Mouse (Mus musculus) hindbrain, embryonic 15.5 days (tissue): ENCODE measurements at regions not wholly inside any gene's neighbourhood (a gene's known extent, or its start where the extent isn't known, plus 50 kb on each side); places are given as distances from the start of the nearest gene placed in this dataset.

ENCODE experiments used
- ATAC-seq: fragments of 200-750 bp; cut with Nextera tagmentation; 2 replicates; pipeline ENCODE4 v1.8.0; 2017; ENCODE audit warnings: low read depth, moderate number of reproducible peaks, moderate TSS enrichment; ENCODE audit not compliant: low FRiP score
- H3K27ac ChIP-seq: fragments of 300-500 bp; sonication (generic); replicated peaks from 2 replicates; pipeline ENCODE4 v1.5.1; 2015; ENCODE audit warnings: mild to moderate bottlenecking, inconsistent platforms
- H3K27me3 ChIP-seq: fragments of 300-500 bp; sonication (generic); 2 replicates; pipeline ENCODE4 v1.6.1; 2015; ENCODE audit warnings: control low read depth, inconsistent platforms
- H3K36me3 ChIP-seq: fragments of 300-500 bp; sonication (generic); 2 replicates; pipeline ENCODE4 v1.6.1; 2015; ENCODE audit warnings: control low read depth, inconsistent platforms
- H3K4me1 ChIP-seq: fragments of 300-500 bp; sonication (generic); replicated peaks from 2 replicates; pipeline ENCODE4 v1.6.1; 2015; ENCODE audit warnings: control low read depth, inconsistent platforms
- H3K4me2 ChIP-seq: fragments of 300-500 bp; sonication (generic); 2 replicates; pipeline ENCODE4 v1.6.1; 2015; ENCODE audit warnings: moderate library complexity, mild to moderate bottlenecking, inconsistent platforms
- H3K4me3 ChIP-seq: fragments of 300-500 bp; sonication (generic); 2 replicates; pipeline ENCODE4 v1.5.1; 2015; ENCODE audit warnings: mild to moderate bottlenecking, inconsistent platforms
- H3K9ac ChIP-seq: fragments of 300-500 bp; sonication (generic); 2 replicates; pipeline ENCODE4 v1.6.1; 2015; ENCODE audit warnings: inconsistent platforms
- H3K9me3 ChIP-seq: fragments of 300-500 bp; sonication (generic); 2 replicates; pipeline ENCODE4 v1.6.1; 2016; ENCODE audit warnings: control low read depth, inconsistent platforms
- WGBS: fragments of 180-500 bp; shearing (Covaris S2); methylation state at CpG from one replicate; pipeline ENCODE4 v1.1.7; 2015; 5-methylcytosine and 5-hydroxymethylcytosine counted together

DNA sequence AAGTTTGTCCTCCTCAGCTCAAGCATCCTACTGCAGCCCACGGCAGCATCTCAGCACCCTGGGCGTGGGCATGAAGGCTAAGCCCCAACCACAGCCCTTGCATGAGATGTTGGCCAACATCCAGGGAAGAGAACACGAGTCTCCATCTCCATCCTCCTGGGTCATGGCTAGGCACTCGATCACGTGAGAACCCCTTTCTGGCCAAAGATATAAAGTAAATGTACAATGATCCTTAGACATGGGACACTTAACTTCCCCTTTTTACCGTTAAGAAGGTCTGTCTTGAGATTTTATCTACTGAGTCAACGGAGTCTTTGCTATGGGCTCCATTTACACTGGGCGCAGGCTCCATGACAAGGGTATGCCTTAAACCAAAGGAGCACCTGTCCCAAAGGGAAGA, 232.8 kb upstream of the Habp2 start:
- H3K9me3 ChIP-seq, result no peaks in the 10 kb centered on the region
- WGBS, result 94% methylated on average over 8 of the region's 8 CpGs
- H3K27me3 ChIP-seq, result no peaks in the 10 kb centered on the region
- ATAC-seq, result no peak
- H3K9ac ChIP-seq, result no peak overlapping the region
- H3K4me1 ChIP-seq, result no peaks in the 10 kb centered on the region
- no peak overlapping the region for H3K4me2 ChIP-seq
- H3K4me3 ChIP-seq, result no peak overlapping the region
- H3K36me3 ChIP-seq, result no peaks in the 10 kb centered on the region
- no peak overlapping the region for H3K27ac ChIP-seq

GRCm38 (mm10) chr19:56056397-56056796, 230.5 kb upstream of the Habp2 start:
- H3K27ac ChIP-seq, result no peak overlapping the region
- no peak overlapping the region for H3K4me3 ChIP-seq
- no peak overlapping the region for H3K4me2 ChIP-seq
- no peaks in the 10 kb centered on the region for H3K27me3 ChIP-seq
- H3K9ac ChIP-seq, result no peak overlapping the region
- no peaks in the 10 kb centered on the region for H3K36me3 ChIP-seq
- no peaks in the 10 kb centered on the region for H3K9me3 ChIP-seq
- WGBS, result 88% methylated on average over 6 of the region's 6 CpGs
- H3K4me1 ChIP-seq, result no peaks in the 10 kb centered on the region; the same call in 1 of the 2 replicates
- ATAC-seq, result no peak

DNA sequence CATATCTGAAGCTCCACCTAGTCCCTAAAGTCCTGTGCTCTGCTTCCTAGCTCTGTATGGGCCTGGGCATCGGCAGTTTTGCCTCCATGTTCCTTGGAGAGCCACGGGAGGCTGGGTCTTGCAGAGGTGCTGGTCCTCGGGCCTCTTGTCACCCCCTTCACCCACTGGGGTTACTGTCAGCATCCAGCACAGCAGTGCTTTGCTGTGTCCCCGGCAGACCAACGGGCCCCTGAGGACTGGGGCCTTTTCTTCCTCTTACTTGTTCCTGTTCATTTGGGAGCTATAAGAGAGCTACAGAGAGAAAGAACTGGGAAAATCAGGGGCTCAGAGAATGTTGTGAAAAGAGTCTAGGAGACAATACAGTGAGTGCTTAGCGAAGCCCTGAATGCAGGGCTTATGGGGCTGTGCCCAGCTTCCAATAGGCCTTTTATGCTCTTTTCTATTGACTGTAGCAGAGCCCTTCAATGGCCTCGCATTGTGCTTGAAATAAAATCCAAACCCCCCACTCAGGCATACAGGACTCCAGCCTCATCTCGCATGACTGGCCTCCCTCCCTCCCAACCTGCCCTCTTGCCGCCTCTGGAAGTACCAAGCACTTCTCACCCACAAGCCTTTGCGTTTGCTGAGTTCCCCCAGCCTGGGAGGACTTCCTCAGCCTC, 224.9 kb upstream of the Habp2 start:
- Histone ChIP-seq H3K9me3 (no peaks in the 10 kb centered on the region), H3K4me3 (no peak overlapping the region), H3K4me2 (no peak overlapping the region), H3K36me3 (no peaks in the 10 kb centered on the region), H3K27ac (peak overlapping the region; percentile 74), H3K9ac (no peak overlapping the region), H3K27me3 (peaks cover 8% of the 10 kb centered on the region; the same call in 1 of the 2 replicates), H3K4me1 (no peaks in the 10 kb centered on the region; the same call in 1 of the 2 replicates)
- ATAC-seq, result peak; percentile 84
- 14% methylated on average over 10 of the region's 10 CpGs for WGBS

DNA sequence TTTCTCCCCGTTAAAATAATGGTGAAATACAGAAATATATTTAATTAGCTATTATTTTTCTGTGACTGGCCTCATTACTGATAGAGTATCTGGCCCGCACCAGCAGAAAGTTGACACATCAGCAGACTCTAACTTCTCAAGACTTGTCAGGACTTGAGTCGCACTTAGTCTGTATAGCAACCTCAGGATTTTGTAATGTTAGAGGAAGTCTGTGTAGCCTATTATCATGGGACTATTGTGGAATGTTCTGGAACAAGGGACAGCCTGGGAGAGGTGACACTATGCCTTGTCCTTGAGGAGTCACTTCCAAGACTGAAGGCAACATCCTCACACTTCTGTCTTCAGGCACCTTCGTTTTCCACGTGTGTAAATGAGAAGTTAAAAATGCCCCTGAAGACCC, 223.8 kb upstream of the Habp2 start:
- Histone ChIP-seq H3K4me3 (no peak overlapping the region), H3K4me2 (no peak overlapping the region), H3K9ac (no peak overlapping the region), H3K9me3 (no peaks in the 10 kb centered on the region), H3K36me3 (no peaks in the 10 kb centered on the region), H3K4me1 (no peaks in the 10 kb centered on the region; the same call in 1 of the 2 replicates), H3K27me3 (peaks cover 8% of the 10 kb centered on the region; the same call in 1 of the 2 replicates), H3K27ac (no peak overlapping the region)
- ATAC-seq, result no peak
- 40% methylated on average over 5 of the region's 5 CpGs for WGBS

DNA sequence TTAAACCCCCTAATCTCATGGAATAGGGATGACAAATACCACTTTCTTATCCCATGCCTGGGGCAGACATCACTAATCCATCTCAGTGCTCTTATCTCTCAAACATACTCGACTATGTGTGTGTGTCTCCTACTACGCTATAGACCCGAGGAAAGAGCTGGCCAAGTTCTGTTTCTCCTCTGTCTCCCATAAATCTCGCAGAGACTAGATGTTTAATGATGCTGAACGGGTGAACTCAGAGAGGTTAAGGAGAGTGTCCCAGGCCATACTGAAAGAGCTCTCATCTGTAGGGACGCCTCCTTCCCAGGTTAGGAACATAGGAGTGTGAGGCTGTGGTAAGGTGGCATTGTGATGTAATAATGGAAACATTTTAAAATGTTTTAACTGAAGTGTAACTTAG, 221.2 kb upstream of the Habp2 start:
- H3K9ac ChIP-seq, result no peak overlapping the region
- peaks cover 7% of the 10 kb centered on the region for H3K4me1 ChIP-seq
- no peaks in the 10 kb centered on the region for H3K9me3 ChIP-seq
- H3K4me2 ChIP-seq, result no peak overlapping the region
- H3K27me3 ChIP-seq, result peaks cover 8% of the 10 kb centered on the region; the same call in 1 of the 2 replicates
- ATAC-seq, result no peak
- H3K27ac ChIP-seq, result no peak overlapping the region
- no peaks in the 10 kb centered on the region for H3K36me3 ChIP-seq
- H3K4me3 ChIP-seq, result no peak overlapping the region
- WGBS, result 83% methylated on average over 6 of the region's 6 CpGs

GRCm38 (mm10) chr19:56068165-56068564, 218.8 kb upstream of the Habp2 start:
- H3K4me2 ChIP-seq, result no peak overlapping the region
- H3K27me3 ChIP-seq, result 0 out of 2 replicates have a peak, but pooled peaks cover 9% of the 10 kb centered on the region
- 86% methylated on average over 8 of the region's 8 CpGs for WGBS
- H3K36me3 ChIP-seq, result no peaks in the 10 kb centered on the region
- H3K9me3 ChIP-seq, result no peaks in the 10 kb centered on the region
- H3K9ac ChIP-seq, result no peak overlapping the region
- H3K4me1 ChIP-seq, result peaks cover 7% of the 10 kb centered on the region
- no peak for ATAC-seq
- no peak overlapping the region for H3K4me3 ChIP-seq
- H3K27ac ChIP-seq, result no peak overlapping the region

DNA sequence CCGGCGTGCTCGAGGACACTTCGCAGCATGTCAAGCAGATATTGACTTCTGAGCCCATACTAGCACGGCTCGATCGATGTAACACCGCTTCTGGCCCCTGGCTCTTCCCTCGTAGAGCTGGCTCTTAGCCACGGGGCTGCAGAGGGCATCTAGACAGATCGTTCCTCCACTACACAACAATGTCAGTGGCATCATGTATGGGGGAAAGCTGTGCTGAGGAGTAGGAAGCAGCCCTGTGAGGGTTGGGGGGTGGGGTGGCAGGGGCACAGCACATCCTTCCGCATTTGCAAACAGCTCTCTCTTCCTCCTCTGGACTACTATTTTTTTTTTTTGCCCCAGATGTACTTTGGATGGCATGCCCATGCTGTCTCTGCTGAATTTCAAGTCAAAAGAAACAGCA, 218.1 kb upstream of the Habp2 start:
- Histone ChIP-seq H3K9me3 (no peaks in the 10 kb centered on the region), H3K27ac (no peak overlapping the region), H3K9ac (no peak overlapping the region), H3K4me2 (peak overlapping the region; percentile 29; the same call in 1 of the 2 replicates), H3K36me3 (no peaks in the 10 kb centered on the region), H3K4me3 (no peak overlapping the region), H3K4me1 (peaks cover 7% of the 10 kb centered on the region), H3K27me3 (0 out of 2 replicates have a peak, but pooled peaks cover 6% of the 10 kb centered on the region)
- ATAC-seq, result no peak
- WGBS, result 39% methylated on average over 12 of the region's 12 CpGs

DNA sequence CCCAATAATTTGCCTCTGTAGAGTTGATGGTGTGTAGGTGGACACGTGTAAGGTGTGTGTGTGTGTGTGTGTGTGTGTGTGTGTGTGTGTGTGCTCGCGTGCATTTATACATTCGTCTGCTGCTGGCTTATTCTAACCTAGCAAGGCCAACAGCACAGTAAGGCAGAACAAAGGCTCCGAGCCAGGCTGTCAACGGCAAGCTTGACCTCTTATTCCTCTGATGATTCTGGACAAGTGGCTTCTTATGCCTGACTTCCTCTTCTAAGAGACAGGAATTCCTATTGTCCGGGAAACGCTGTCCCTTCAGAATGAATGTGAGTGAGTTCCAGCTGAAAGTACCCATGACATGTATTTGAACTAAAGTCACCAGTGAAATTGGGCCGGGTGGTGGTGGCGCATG, 217.7 kb upstream of the Habp2 start:
- no peak for ATAC-seq
- H3K9ac ChIP-seq, result no peak overlapping the region
- WGBS, result 18% methylated on average over 10 of the region's 10 CpGs
- H3K4me3 ChIP-seq, result no peak overlapping the region
- no peaks in the 10 kb centered on the region for H3K9me3 ChIP-seq
- peak overlapping the region; percentile 29; the same call in 1 of the 2 replicates for H3K4me2 ChIP-seq
- 0 out of 2 replicates have a peak, but pooled peaks cover 6% of the 10 kb centered on the region for H3K27me3 ChIP-seq
- no peak overlapping the region for H3K27ac ChIP-seq
- H3K36me3 ChIP-seq, result no peaks in the 10 kb centered on the region
- H3K4me1 ChIP-seq, result peaks cover 7% of the 10 kb centered on the region

DNA sequence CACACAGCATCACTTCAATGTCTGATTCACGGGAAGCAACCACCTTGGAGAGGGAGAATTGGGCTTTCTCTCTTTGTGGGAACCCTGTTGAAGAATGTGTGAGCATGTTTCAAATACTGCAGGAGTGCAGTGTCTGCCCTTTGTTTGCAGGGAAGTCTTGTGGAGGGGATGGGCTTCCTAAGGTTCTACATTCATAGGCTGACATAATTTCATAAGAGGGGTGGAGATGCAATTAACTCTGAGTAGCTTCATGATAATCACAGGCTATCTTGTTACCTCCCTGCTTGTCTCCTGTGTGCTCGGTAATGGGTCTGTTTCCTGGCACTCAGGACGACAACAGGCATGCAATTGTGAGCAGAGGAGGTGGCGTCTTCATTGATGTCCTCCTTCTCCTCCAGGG, 215.6 kb upstream of the Habp2 start:
- WGBS, result 50% methylated on average over 4 of the region's 4 CpGs
- Histone ChIP-seq H3K27ac (no peak overlapping the region), H3K4me1 (peaks cover 7% of the 10 kb centered on the region), H3K9me3 (no peaks in the 10 kb centered on the region), H3K4me2 (no peak overlapping the region), H3K9ac (no peak overlapping the region), H3K27me3 (0 out of 2 replicates have a peak, but pooled peaks cover 4% of the 10 kb centered on the region), H3K36me3 (no peaks in the 10 kb centered on the region), H3K4me3 (no peak overlapping the region)
- no peak for ATAC-seq

- no peak for ATAC-seq
- 82% methylated on average over 8 of the region's 8 CpGs for WGBS
- H3K4me1 ChIP-seq, result no peaks in the 10 kb centered on the region
- H3K4me3 ChIP-seq, result no peak overlapping the region
- H3K9ac ChIP-seq, result no peak overlapping the region
- no peaks in the 10 kb centered on the region for H3K36me3 ChIP-seq
- no peak overlapping the region for H3K4me2 ChIP-seq
- 0 out of 2 replicates have a peak, but pooled peaks cover 4% of the 10 kb centered on the region for H3K27me3 ChIP-seq
- H3K27ac ChIP-seq, result no peak overlapping the region
- H3K9me3 ChIP-seq, result no peaks in the 10 kb centered on the region
Measured at GRCm38 (mm10) chr19:56076128-56076527, 210.8 kb upstream of the Habp2 start.

GRCm38 (mm10) chr19:56077491-56077890, 209.4 kb upstream of the Habp2 start:
- no peak overlapping the region for H3K4me3 ChIP-seq
- no peak for ATAC-seq
- H3K9ac ChIP-seq, result no peak overlapping the region
- H3K27me3 ChIP-seq, result no peaks in the 10 kb centered on the region
- no peaks in the 10 kb centered on the region for H3K9me3 ChIP-seq
- 82% methylated on average over 8 of the region's 8 CpGs for WGBS
- no peaks in the 10 kb centered on the region for H3K36me3 ChIP-seq
- no peaks in the 10 kb centered on the region for H3K4me1 ChIP-seq
- H3K4me2 ChIP-seq, result no peak overlapping the region
- no peak overlapping the region for H3K27ac ChIP-seq

DNA sequence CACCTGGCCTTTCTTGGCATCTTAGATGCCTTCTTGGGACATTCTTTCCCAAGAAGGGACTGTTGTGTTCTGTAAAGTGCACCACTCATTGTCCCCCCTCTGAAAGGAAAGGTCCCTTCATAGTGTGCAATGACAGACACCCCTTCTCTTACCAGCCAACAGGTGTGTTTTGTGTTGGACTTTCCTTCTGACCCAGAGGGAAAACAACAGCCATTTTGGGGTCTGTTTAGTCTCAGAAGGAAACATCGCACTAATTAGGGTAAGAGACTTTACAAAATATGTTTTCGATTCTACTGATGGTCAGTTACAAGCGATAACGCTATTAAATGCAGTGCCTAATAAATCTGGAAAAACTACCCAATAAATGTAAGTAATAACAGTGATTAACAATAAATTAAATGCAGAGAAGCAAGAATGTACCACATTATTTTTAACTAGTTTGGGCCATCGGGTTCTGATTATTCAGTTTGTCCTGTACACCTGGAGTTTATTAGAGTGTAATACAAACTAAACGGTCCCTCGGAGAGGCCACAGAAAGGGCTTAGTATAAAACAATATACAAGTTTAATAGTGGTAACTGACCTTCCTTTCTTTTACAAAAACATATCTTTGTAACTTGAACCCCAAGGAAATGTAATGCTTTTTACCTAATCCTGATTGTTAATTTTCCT, 200.4 kb upstream of the Habp2 start:
- Histone ChIP-seq H3K27ac (no peak overlapping the region), H3K27me3 (no peaks in the 10 kb centered on the region), H3K4me1 (no peaks in the 10 kb centered on the region), H3K36me3 (no peaks in the 10 kb centered on the region), H3K4me2 (no peak overlapping the region), H3K9me3 (no peaks in the 10 kb centered on the region), H3K9ac (no peak overlapping the region), H3K4me3 (no peak overlapping the region)
- 87% methylated on average over 7 of the region's 7 CpGs for WGBS
- ATAC-seq, result no peak
